Mouse (Mus musculus) thymus, postnatal 14 days (tissue): Measurements from ENCODE around the gene Nectin1.

Source experiments
- DNase-seq: peaks from one replicate; pipeline ENCODE4 v3.0.0; 2021

The Nectin1 gene

DNA sequence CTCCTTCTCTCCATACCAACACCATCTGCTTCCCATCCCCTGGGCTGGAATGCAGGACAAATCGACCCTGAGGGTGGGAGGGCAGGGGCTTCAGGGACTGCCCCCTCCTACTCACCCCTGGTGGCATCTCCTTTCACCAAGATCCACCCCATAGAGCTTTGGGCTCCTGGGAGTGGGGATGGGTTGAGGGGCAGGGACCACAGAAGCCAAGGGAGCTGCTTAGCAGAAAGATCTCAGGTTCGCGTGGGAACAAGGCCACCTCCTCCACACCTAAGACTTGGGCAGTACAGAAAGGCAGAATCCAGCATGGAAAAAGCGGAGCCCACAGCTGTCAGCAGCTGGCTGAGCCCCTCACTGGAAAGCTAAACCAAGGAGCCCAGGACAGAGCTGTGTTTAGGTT is 64.3 kb downstream of the Nectin1 start:
- no peak for DNase-seq

GRCm38 (mm10) chr9:43808546-43808945 is 64.8 kb downstream of the Nectin1 start:
- DNase-seq: no peak

DNA sequence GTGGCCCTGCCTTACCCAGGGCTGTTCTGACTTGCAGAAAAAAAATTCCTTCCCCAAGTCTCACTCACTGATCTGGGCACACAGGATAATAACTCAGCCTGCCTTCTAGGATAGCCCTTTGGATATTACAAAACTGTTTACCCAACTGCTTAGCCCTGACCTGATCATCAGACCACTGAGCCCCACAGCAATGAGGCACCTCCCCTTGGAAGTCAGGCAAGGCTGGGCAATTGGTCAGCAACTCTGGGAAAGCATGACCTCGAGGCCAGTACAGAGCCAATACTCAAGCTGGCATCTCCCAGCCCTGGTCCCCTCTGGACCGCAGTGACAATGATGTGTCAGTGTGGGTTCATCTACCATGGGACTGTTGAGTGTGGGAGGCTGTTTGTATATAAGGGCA is 69.4 kb downstream of the Nectin1 start:
- DNase-seq: no peak

- DNase-seq: no peak
Measured at GRCm38 (mm10) chr9:43822206-43822605, 78.4 kb downstream of the Nectin1 start.

DNA sequence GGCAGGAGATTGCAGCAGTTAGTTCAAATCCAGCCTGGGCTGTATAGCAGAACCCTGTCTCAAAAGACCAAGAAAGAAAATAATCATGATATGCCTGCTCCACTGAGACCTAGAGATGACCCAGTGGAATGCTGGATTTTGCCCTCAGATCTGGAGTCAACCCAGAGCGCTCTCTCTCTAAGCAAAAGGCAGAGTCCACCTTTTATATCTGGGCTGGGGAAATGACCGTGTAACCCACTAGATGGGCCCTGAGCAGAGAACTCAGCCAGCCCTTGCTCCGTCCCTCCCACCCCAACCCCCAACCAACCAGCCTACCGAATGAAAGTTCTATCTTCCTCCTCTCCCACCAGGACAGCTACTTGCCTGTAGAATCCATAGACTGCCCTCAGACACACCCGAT is 81.4 kb downstream of the Nectin1 start:
- no peak for DNase-seq

DNA sequence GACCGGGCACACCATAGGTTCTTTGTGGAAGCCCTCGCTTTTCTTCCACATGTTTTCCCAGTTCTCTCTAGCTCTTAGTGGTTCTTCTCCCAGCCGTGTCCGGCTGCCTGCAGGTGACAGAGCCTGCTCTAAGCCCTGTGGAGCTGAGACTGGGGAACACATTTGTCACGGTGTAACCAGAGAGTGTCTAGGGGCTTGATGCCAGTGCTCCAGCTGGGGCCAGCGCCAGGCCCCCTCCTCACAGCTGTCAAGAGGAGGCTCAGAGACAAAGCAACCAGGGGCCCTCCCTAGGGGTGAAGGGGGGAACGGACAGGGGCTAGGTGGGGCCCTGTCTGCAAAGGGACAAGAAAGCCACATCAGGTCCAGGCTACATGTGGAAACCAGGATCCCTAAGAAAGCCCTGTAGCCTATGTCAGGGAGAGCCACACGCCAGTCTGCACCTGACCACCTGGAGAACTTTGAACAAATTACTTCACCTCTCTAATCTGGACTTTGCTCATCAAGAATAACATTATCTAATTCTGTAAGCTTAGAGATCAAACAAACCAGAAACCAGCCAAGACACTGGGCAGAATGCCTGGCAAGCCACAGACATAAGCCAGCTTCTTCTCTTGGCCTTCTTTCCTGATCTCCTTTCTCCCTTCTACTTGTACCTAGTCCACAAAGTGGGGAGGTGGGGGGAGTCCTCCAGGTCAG is 82.9 kb downstream of the Nectin1 start:
- no peak for DNase-seq

- DNase-seq: peak; percentile 60
Measured at GRCm38 (mm10) chr9:43827593-43827992, 83.8 kb downstream of the Nectin1 start.

DNA sequence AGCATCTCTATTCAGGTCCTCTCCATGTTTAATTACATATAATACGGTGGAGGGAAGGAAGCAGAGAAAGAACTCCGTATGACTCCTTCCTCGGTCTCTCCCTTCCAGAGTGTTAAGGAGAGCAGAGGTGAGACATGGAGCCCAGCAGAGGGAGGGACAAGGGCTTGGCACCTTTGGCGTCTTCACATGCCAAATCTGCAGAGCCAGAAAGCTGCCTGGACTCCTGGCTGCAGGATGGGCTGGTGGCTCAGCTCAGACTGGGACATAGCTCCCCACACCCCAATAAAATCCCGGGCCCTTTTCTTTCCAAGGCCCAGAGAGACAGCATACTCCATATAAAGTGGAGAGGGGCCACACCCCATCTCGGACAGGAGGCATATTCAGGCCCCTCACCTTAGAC is 85.2 kb downstream of the Nectin1 start:
- DNase-seq: no peak

DNA sequence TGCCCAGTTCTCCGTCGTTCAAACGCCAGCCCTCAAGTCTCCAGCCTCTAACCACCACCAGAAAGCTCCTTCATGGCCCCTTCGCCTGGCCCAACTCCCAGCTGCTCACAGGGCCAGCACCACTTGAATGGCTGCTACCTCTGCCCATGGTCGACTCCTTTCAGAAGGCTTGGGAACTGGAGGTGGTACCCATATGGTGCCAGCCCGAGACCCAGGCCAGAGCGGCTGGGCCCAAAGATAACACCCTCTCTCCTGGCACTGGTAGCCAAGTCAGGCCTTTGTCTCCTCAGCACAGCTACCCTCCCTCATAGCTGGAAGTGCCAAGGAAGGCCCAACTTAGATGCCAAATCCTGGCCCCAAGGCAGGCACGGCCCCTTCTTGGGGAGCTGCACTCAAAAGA is 89.4 kb downstream of the Nectin1 start:
- no peak for DNase-seq

- no peak for DNase-seq
Measured at GRCm38 (mm10) chr9:43834283-43834682, 90.5 kb downstream of the Nectin1 start.

DNA sequence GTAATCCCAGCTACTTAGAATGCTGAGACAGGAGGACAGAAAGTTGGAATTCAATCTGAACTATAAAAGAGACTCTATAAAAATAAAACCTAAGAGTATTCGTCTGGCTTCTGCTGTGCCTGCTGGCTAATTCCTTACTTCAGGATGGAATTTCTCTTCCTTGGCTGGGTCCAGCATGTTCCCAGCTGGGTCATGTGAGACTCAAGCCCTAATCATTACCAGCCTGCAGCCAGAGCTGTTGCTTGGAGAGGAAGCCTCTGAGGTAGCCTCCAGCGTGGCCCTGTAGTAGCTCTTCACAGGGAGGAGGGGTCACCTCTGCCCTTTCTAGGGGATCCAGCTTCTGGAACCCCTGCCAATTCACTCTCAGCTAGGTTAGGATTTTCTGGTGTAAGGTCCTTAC is 94.8 kb downstream of the Nectin1 start:
- DNase-seq: no peak

GRCm38 (mm10) chr9:43842921-43843577 is 99.3 kb downstream of the Nectin1 start:
- DNase-seq: no peak

DNA sequence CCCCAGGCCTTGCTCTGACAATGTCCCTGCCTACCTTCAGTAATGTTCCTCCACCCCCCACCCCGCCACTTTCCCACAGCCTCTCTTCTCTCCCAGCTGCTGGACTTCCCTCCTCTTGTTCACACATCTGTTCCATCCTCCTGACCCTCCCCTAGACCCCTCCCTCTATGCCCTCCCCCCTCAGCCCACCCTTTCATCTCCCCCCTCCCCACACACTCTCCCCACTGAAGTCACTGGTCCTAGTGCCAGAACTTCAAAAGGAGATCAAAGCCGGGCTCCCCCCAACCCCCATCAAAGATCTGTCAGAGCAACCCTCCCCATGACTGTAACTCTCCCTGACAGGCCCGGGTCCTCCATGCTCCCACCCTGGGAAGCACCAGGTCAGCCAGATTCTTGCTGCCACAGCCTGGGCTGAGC is 99.9 kb downstream of the Nectin1 start:
- no peak for DNase-seq

- DNase-seq: peak; percentile 17
Measured at GRCm38 (mm10) chr9:43845660-43846455, 102.1 kb downstream of the Nectin1 start.

GRCm38 (mm10) chr9:43847861-43848260 is 104.1 kb downstream of the Nectin1 start:
- DNase-seq: no peak

GRCm38 (mm10) chr9:43850281-43850680 is 106.5 kb downstream of the Nectin1 start:
- no peak for DNase-seq

- no peak for DNase-seq
Measured at GRCm38 (mm10) chr9:43851154-43851553, 107.4 kb downstream of the Nectin1 start.

DNA sequence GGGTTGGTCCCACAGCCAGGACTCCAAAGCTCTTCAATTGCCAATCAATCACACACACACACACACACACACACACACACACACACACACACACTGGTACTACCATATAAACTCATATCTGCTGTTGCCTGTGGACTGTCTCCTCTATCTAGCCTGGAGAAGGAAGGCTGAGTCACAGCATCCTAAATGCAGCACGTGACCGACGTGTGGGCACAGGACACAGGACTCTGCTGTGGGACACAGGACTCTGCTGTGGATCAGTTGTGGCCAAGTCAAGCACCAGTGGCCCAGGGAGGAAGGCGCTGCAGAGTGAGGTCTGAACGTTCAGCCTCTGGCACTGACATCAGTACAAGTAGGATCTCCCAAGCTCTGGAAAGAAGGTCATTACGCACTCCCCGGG is 112.1 kb downstream of the Nectin1 start:
- no peak for DNase-seq
